Mouse (Mus musculus): ENCODE measurements around the gene Elovl2.
"Not testable (repeated sequence)": the region's sequence is repeated elsewhere in the genome, so short reads cannot be mapped to it uniquely, and the experiment has no call there.

The Elovl2 gene

DNA sequence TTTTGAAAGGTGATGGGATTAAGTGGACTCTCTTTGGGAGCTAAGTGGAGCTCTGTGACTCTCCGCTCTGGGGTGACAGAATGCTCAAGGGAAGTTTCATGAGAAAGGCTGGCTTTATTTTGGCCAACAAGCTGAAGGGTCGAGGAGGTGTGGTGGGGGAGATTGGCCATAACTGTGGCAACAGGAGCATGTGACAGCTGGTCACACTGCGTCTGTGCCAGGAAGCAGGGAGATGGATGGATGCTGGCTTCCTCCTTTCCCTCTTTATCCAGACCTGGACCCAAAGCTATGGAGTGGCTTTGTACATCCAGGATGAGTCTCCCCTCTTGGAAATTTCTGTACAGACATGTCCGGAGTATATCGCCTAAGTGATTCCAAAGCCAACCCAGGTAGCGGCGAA lies 13.0 kb upstream of the Elovl2 start:
- DNase-seq: no peak

DNA sequence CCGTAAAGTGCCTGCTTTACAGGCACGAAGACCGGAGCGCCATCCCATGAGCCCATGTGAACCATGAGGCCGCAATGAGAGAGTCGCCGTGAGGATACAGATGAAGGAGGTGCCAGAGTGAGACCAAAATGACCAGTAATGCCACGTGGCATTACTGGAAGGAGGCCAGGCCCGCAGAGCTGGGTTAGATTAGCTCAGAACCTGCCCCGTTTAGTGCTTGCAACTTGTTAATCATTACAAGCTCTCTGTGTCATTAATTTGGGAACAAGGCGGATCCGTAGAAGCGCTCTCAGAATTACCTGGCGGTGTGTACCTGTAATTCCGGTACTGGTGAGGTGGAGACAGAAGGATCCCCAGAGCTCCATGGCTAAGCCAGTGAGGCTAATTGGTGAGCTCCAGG lies 12.0 kb upstream of the Elovl2 start:
- DNase-seq: no peak

DNA sequence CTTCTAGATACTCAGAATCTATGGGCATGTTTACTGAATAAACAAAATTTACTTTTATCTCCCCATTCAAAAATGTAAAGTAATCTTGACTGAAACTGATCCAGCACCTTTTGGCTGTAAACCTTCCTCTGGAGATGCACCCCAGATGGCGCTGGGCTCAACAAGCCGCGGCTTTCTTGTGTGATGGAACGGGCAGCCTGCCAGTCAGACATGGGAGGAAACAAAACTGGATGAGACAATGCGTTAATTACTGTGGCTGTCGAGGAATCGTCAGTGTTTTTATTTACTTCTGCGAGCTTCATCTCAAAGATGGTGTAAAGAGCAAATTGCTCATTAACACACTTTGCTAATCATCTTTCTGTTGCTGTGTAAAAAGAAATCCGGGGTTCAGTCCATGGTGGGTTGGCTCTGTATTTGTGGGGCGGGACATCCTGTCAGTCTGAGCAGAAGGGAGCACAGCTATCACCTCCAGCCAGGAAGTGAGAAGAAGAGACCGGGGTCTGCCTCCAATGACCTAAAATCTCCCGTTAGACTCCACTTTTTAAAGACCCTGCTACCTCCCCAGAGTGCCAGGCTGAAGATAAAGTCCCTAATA lies 11.3 kb upstream of the Elovl2 start:
- no peak for DNase-seq

DNA sequence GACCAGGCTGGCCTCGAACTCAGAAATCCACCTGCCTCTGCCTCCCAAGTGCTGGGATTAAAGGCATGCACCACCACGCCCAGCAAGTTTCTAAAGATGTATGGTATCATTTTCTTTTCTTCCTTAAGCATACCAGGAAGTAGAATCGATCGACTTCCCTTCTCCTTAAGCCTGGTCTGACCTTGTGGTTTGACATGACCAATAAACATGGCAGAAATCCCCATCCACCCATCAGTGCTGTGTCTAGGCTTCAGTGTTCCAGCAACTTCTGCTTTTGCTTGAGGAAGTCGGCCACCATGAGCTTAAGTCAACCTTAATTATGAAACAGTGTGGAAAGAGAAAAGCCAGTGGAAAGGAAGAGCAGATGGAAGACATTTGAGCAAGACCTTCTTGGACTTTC lies 10.1 kb upstream of the Elovl2 start:
- no peak for DNase-seq

DNA sequence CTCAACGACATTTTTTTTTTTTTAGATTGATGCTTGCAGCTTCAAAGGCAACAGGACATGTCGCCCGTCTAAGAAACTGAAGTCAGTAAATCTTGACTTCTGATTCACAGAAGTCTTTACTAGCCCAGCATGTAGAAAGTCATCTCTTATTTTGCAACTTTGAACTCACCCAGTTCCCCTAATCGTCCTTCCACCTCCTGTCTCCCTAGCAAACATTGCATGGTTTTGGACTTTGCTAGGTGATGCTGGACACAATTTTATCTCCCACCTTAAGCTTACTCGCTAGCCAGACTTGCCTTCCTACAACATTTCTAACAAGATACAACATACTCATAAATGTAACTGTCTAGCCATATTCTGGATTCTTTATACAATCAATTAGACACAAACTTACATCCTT lies 7.9 kb upstream of the Elovl2 start:
- no peak for DNase-seq

DNA sequence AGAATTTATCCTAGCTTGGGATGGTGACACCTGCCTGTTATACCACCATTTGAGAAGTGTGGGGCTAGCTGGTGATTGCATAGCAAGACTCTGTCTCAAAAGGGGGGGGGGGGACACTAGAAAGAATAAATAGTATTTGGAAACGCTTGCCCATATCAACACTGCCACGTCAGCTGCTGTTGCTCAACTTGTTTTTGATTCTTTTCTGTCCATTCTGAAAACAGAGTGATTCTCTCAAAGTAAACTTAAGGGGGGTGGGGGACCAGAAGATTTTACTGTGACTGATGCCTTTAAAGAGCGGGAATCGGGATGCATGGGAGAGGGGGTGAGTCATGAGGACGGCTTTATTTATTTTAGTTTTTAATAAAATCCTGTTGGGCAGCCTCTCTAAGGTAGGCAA lies 6.3 kb upstream of the Elovl2 start:
- no peak for DNase-seq

DNA sequence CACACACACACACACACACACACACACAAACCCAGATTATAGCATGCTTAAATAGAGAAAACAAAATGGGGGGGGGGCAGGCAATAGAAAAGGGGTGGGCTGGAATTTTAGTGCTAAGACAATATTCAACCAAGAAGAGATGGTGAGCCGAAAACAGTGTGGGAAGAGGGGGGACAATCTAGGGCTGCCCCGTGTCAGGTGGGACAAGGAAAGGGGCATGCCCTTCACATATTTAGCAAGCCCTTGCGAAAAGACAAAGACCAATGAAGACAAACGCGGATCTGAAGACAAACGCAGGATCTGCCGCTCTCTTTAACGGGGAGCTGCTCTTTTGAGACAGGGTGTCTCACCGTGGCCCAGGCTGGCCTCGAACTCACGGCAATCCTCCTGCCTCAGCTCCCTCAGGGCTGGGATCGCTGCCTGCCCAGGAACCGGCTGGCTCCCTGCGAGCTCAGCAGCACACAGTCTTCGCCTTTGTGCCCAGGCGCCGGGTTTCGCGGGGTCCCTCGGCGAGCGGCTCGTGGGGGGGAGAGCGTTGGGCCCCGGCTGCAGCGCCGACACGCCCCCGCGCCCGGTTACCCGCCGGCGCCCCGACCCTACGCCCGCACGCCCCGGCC lies 410 bp downstream of the Elovl2 start:
- DNase-seq: no peak

DNA sequence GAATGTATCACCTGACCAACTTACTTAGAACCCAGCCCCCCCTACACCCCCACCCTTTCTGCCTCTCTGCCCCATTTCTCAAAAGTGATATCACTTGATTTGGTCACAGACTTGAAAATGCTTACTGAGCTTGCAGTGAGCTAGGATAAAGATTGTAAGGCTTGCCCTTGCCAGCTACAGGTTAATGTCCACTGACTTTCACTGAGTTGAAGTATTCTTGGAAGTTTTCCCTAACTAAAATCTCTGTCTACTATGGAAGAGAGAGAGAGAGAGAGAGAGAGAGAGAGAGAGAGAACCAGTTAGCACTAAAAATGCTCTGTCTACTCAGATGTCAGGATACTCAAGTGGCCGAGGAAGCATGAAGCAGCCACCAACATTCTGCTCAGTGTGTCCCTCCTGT lies 1.1 kb downstream of the Elovl2 start:
- DNase-seq: no peak

DNA sequence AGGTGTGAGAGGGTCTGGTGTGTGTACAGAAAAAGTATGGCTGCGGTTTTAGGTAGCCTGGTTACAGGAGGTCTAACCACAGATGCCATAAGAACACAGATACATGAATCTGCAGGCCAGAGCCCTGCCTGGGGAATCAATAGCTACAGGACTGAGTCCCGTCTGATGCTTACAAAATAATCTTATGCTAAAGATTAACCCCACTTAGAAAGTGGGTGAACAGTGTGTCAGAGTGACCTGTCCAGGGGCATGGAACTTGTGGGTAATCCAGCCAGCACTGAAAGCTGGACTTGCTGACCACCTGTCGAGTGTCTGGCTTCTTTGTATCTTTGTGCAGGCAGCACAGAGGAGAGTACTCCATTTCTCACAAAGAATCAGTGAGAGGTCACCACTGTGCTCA lies 4.0 kb downstream of the Elovl2 start:
- DNase-seq: no peak

DNA sequence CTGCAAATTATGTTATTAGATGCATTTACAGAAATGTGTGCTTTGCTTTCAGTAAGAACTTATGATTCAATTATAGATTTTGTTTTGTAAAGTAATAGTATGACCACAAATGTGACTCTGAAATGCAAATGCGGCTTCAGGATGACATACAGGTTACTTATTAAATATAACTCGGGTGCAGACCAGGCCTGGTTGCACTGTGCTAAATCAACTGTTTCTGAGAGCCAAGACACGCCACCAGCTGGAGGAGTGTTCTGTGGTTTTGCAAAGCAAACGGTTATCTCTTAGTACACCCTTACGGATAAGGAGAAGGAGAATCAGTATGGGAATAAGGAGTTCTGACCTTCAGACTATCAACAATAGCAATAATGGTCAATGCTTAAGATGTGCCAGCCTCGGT lies 4.5 kb downstream of the Elovl2 start:
- no peak for DNase-seq

DNA sequence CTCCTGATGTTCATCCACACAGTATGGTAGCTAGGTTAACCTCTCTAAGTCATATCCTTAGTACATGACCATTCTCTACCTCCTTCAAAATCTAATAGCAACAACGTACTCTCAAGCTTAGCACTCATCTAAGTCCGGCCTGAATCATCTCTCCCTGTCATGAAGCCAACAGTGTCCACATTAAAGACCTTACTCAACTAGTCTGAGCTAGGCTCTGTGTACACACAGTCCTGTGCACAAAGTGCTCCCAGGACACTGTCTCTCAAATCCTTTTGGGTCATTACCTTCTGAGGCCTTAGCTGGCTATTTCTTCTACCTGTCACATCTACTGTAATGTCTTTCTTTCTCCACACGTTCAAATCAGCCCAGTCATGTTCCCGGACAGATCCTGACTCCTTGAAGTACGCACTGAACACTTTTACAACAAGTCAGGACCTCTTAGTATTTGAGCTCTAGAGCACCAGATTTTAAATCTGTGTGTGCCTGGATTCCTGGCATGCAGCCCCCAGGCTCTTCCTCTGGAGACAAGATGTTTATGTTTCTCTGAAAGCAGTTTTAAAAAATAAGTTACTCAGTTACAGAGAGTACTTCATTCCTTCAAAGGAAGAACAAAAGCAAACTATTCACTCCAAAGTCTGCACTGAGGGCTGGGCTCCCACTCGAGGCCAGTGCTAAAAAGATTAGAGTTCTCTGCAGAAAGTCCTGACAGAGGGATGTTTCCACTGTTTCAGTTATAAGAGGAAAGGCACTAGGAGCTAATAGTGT lies 7.5 kb downstream of the Elovl2 start:
- DNase-seq: no peak

DNA sequence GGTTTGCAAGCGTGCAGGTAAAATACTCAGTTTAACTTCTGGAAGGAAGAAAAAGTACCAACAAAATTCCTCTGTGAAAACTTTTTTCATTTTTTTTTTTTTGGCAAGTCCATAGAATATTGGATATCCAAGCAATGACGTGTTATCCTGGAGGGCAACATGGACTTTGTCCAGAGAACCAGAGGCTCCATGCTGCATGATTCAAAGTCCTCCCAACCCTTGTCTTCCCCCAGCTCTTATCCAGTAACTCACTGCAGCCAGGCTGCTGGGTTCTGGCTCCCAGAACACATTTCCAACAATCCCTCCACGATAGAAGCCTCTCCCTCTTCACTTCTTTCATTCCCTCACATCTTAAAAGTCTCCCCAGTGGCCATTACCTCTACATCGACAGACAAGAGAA lies 8.9 kb downstream of the Elovl2 start:
- DNase-seq: no peak

DNA sequence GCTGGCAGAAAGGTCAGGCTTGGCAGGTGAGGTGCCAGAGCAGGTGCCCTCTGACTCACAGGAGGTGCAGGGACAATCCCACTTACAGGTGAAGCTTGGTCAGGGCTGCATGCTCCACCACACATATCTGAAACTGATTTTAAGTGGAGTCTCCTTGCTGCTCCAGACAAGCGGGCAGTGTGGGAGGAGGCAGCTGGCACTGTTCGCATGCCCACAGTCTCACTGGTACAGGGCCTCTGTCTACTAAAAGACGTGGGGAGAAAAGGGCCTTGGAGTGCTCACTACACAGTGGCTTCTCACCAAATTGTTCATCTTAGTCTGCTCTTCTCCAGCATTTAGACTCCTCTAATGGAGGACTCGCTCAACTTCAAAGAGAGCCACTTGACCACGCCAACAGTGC lies 14.0 kb downstream of the Elovl2 start:
- DNase-seq: no peak

DNA sequence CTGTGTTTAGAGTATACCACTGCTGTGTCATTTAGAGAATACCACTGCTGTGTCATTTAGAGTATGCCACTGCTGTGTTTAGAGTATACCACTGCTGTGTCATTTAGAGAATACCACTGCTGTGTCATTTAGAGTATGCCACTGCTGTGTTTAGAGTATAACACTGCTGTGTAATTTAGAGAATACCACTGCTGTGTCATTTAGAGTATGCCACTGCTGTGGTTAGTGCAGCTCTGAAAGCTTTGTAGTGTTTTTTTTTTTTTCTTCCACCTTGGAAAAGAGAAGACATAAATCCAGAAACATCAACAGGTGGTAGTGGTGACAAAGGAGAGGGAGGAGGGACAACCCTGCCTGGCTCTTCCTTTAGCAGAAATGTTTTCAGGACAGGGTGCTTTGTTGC lies 14.6 kb downstream of the Elovl2 start:
- not testable (repeated sequence) for DNase-seq

DNA sequence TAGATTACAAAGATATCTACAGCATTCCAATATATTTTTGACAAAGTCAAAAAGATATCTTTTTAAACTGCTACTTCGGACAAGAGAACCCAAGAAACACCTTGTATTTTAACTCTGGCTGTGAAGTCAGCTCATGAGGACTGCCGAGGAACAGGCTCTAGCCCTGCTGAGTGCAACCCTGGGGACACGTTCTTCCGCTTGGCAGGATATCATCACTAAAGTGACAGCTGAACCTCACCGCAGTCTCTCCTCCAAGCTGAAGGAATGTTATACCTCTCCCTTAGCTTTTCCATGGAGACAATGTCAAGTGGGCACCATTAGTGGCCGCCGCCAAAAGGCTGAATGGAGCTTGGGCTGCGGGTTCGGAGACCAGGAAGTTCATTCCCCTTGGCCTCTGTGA lies 16.5 kb downstream of the Elovl2 start:
- no peak for DNase-seq

DNA sequence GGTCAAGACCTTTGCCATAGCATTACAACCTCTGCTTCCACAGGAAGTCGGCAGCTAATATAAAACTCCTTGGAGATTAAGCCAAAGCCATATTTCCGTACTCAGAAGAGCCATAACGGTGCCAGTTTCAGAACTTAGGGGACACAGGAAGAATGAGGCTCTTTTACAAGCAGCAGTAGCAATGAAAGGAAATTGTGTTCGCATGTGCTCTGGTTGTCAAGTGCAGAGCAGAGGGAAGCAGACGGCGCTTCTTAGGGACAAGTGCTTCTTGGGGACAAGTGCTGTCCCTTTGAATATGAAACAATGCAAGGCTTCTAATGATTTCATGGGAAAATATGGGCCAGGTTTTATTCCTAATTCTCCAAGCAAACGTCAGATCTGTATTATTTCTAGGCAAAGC lies 16.9 kb downstream of the Elovl2 start:
- DNase-seq: peak; percentile 14

DNA sequence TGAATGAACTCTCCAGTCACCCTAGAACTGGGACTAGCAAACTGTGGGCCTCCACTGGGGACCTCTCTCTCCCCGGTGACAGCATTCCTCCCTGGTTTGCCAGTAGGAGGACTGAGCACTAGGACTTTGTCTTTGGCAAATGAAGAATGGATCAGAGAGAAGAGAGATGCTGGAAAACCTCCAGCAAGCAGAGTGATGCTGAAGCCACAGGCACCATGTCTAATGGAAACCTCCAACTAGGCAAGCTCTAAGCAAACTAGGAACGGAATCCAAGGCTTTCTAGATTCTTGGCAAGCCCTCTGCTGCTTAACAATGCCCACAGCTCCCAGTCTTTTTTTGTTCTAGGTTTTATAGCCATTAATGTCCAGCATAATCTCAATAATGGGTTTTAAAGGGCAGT lies 19.3 kb downstream of the Elovl2 start:
- peak; percentile 7 for DNase-seq

DNA sequence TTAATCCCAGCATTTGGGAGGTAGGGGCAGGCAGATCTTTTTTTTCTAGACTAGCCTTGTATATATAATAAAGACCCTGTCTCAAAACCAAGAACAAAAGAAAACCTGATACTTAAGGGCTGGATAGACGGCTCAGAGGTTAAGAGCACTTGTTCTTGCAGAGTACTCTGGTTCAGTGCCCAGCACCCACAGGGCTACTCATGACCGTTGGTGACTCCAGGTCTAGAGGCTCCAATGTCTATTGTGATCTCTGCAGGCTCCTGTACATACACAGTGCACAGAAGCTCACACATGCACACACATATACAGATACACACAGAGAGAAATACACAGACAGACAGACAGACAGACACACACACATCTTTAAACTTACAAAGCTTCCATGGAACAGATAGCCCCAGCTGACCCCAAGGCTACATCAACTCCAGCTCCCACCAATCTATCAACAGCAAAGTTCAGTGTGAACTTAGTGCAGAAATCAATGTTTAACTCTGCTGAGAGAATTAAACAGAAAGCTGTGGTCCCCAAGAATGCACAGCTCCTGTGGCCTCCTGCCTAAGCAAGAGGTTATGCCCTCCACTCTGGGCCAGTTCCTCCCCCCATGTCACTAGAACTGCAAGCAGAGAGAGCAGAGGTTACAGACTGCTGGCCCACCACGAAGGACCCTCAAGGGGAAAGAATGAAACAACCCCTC lies 24.4 kb downstream of the Elovl2 start:
- no peak for DNase-seq

DNA sequence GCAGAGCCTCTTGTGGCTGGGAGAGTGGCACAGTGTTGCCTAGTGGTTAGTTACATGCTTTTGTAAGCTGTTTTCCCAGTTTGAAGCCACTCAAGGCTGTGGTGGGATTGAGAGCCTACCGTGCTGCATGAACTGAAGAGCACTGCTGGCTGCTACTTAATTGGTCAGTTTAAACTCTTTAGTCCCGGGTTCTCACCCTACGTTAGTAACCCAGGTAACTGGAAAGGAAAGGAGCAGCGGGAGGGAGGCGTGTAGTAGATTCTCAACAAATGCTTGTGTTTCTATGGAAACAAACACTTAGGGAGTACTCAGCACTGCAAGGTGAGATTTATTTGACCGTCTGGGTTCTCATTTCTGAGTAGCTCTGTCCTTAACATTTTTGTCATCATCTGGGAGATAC lies 32.3 kb downstream of the Elovl2 start:
- no peak for DNase-seq

DNA sequence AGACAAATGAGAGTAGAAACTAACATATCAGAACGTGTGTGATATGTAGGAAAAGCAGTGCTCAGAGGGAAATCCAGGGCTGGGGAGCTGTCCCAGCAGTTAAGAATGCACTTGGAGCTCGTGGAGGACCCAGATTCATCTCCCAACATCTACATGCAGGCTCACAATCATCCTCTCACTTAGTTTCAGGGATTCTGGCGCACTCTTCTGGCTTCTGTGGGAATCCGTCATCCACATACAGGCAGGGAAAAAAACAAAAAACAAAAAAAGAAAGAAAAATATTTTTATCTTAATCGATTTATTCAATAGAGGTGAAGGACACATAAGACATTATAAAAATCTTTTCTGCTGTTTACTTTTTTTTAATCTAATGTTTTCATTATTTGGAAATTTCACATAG lies 61.8 kb downstream of the Elovl2 start:
- no peak for DNase-seq

DNA sequence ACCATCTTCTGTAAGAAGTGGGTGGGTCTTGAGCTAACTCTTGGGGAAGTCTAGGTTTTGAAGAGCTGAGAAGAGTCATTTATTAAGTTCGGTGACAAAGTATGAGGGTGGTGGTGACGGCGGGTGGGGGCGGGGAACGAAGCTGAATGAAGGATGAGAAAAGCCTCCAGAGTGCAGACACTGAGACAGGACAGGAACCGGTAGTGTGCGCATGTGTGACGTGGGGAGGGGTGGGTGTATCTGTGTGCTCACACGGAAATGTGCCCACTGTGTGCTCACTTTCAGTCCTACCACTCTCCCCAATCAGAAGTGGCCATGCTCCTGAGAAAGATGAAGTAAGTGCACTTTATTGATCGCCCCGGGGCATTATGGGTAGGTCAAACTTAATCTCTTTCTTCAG lies 67.1 kb downstream of the Elovl2 start:
- no peak for DNase-seq

DNA sequence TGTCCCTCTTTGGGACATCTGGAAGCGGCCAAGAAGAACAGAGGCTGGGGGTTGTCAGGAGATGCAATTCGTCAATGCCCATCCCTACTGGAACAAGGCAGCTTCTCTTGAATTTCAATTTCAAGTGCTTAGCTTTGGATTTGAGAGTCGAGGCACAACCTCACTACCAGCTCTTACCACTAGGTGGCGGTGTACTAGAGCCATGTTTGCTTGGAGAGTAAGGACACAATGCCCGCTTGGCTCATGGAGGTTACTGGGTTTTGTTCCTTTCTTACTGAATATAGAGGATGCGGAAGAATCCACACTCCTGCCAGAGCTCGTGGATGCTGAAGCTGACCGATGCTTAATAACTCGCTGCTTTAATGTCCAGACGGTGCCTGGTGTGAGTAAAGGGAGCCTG lies 73.9 kb downstream of the Elovl2 start:
- peak; percentile 45 for DNase-seq

DNA sequence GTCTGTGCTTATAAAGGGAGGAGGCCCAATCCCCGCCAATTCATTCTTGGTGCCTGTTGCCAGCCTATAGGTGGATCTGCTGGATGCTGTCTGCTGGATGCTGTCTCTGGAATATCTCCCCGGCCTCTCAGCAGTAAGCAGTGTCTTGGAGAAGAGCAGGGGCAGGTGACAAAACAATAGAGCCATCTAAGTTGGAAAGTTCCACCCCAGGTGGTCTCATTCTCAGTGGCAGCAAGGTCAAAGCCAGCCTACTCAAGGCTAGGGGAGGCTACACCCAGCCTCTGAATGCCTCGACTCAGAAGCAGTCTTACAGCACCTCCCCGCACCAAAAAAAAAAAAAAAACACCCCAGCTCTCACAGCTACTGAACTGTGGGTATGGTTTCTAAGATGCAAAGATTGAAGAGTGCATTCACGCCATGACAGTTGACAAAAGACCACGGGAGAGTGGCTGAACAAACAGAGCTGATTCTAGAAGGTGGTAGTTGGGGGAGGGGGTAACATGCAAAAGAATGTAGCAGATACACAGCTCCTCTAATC lies 74.7 kb downstream of the Elovl2 start:
- no peak for DNase-seq

DNA sequence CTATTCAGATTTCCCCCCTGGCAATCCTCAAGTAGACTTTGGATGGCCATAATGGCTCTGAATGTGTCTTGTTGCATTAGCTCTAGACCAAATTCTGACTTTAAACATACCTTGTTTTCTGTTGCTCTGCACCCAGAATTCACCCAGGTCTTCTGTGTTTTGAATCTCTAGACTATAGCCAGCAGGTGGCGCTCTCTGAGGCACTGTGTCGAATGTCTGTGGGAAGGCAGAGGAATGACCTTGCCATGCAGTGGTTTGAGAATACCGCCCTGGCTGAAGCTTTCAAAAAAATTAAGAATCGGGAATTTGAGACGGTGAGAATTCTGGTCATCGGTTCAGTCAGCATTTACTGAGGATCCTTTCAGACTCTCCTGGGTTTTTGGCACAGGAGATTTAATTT lies 85.3 kb downstream of the Elovl2 start:
- peak; percentile 22 for DNase-seq
